Mouse (Mus musculus): ENCODE data around the gene Itgb7. TPM values are rescaled to one million over a fixed set of nuclear protein-coding genes. Genes with fewer than 3 reads are reported as not detected.
A peak's percentile ranks its signal among the peaks of the same experiment; 100 is the strongest.

Itgb7 gene
- polyA plus RNA-seq, 1 experiment from 2014 or later: 1.1 TPM

GRCm38 (mm10) chr15:102202971-102203834 is 28.5 kb downstream of the Itgb7 start, which contains the start of gene Zfp740:
Gene Zfp740, plus strand, starts transcription at chr15:102203249.
- WGBS: under 1% methylated on average over 66 of the region's 68 CpGs
- DNase-seq (ENCODE audit: low spot score): peak; percentile 99

DNA sequence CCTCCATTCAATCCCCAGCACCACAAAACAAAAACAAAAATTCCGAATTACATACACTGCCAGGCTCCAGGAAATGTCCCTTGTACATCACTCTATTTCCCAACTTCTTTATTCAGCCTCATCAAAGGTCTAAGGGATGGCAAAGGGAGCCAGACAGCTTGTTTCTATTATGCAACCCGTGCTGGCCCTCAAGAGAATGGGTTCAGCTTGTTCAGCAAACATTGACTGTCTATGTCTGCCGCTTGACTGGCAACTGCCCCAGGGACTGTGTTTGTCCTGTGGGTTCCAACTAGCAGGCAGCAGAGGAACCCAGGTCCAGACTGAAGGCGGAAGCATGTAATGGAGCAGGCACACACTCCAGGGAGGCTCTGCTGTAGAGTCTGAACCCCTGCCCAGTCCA is 32.9 kb downstream of the Itgb7 start:
- ATAC-seq (replicated peaks; ENCODE audit: low FRiP score): no peak
- WGBS: 80% methylated on average over 4 of the region's 4 CpGs
- H3K36me3 ChIP-seq (ENCODE audit: control insufficient read depth, insufficient read depth, low read length): no peaks in the 10 kb centered on the region
- no peaks in the 10 kb centered on the region for H3K27me3 ChIP-seq (ENCODE audit: control insufficient read depth, insufficient read depth, low read length)
- DNase-seq (ENCODE audit: low spot score): no peak
- no peak overlapping the region for H3K27ac ChIP-seq (ENCODE audit: low read depth, low read length)
- no peaks in the 10 kb centered on the region for H3K9me3 ChIP-seq (ENCODE audit: control insufficient read depth, low read length)
- H3K4me2 ChIP-seq (ENCODE audit: low read depth, low read length, severe bottlenecking): no peak overlapping the region
- H3K9ac ChIP-seq (ENCODE audit: low read length): no peak overlapping the region
- H3K4me1 ChIP-seq (replicated peaks; ENCODE audit: control insufficient read depth, insufficient read depth, low read length): peaks cover 3% of the 10 kb centered on the region; the same call in 1 of the 2 replicates
- no peak overlapping the region for H3K4me3 ChIP-seq (ENCODE audit: low read depth, low read length)

More at GRCm38 (mm10) chr15:102202971-102203834, 28.5 kb downstream of the Itgb7 start, which contains the start of gene Zfp740:
- Histone ChIP-seq H3K9ac (ENCODE audit: low read length) (peak within 1 kb of the TSS; percentile 86), H3K4me3 (ENCODE audit: low read depth, low read length) (peak within 1 kb of the TSS; percentile 92), H3K4me2 (ENCODE audit: low read depth, low read length, severe bottlenecking) (peak within 1 kb of the TSS; percentile 85), H3K27me3 (ENCODE audit: control insufficient read depth, insufficient read depth, low read length) (no peaks in the 10 kb centered on the region), H3K27ac (ENCODE audit: low read depth, low read length) (peak within 1 kb of the TSS; percentile 95), H3K9me3 (ENCODE audit: control insufficient read depth, low read length) (no peaks in the 10 kb centered on the region), H3K36me3 (ENCODE audit: control insufficient read depth, insufficient read depth, low read length) (peaks cover under 1% of the 10 kb centered on the region; the same call in 1 of the 2 replicates), H3K4me1 (replicated peaks; ENCODE audit: control insufficient read depth, insufficient read depth, low read length) (peaks cover 13% of the 10 kb centered on the region)
- ATAC-seq (replicated peaks; ENCODE audit: low FRiP score): peak; percentile 96

DNA sequence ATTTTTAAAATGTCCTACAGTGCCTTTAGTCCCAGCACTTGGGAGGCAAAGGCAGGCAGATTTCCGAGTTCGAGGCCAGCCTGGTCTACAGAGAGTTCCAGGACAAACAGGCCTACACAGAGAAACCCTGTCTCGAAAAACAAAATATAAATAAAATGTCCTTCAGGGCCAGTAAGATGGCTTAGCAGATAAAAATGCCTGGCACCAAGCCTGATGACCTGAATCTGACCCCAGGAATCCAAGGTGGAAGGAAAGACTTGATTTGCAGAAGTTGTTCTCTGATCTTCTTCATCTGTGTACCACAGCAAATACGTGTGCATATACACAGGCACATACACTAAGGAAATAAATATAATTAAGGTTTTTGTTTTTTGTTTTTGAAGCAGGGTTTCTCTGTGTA is 36.4 kb downstream of the Itgb7 start:
- no peaks in the 10 kb centered on the region for H3K4me1 ChIP-seq (replicated peaks; ENCODE audit: control insufficient read depth, insufficient read depth, low read length)
- no peak overlapping the region for H3K4me2 ChIP-seq (ENCODE audit: low read depth, low read length, severe bottlenecking)
- WGBS: 81% methylated on average over 4 of the region's 4 CpGs
- no peak overlapping the region for H3K9ac ChIP-seq (ENCODE audit: low read length)
- H3K27me3 ChIP-seq (ENCODE audit: control insufficient read depth, insufficient read depth, low read length): no peaks in the 10 kb centered on the region
- no peak overlapping the region for H3K27ac ChIP-seq (ENCODE audit: low read depth, low read length)
- DNase-seq (ENCODE audit: low spot score) (no peak), ATAC-seq (replicated peaks; ENCODE audit: low FRiP score) (no peak)
- H3K36me3 ChIP-seq (ENCODE audit: control insufficient read depth, insufficient read depth, low read length): no peaks in the 10 kb centered on the region
- no peak overlapping the region for H3K4me3 ChIP-seq (ENCODE audit: low read depth, low read length)
- H3K9me3 ChIP-seq (ENCODE audit: control insufficient read depth, low read length): no peaks in the 10 kb centered on the region

DNA sequence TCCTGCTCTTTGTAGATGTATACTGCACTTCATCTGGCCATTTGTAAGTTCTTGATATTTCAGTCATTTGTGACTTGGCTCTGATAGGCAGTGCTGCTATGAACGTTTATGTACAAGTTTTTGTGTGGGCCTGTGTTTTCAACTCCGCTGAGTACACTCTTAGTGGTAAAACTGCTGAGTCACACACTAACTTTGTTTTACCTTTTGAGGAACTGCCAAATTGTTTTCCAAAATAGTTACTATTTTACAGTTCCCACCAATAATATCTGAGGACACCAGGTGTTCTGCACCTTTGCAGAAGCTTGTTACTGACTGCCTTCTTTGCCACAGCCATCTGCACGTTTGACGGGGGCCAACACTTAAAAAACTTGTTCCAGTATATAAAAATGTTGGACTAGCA is 37.3 kb downstream of the Itgb7 start:
- Histone ChIP-seq H3K27ac (ENCODE audit: low read depth, low read length) (no peak overlapping the region), H3K9me3 (ENCODE audit: control insufficient read depth, low read length) (no peaks in the 10 kb centered on the region)
- no peak for DNase-seq (ENCODE audit: low spot score)

DNA sequence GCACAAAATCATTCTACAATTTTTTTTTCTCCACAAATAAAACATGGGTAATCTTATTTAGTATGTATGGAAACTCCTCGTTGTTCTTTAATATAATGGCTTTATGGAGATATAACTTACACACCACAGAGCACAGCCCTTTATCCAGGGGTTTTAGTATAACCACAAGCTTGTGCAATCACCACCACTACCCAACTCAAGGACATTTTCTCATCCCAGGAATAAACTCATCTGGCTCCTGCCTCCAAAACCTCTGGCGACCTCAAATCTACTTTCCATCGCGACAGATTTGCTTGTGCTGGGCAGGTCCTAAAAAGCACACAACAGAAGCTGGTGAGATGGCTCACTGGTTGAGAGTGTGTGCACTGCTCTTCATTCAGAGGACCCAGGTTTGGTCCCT is 38.1 kb downstream of the Itgb7 start:
- ATAC-seq (replicated peaks; ENCODE audit: low FRiP score) (no peak), DNase-seq (ENCODE audit: low spot score) (no peak)
- Histone ChIP-seq H3K27me3 (ENCODE audit: control insufficient read depth, insufficient read depth, low read length) (no peaks in the 10 kb centered on the region), H3K27ac (ENCODE audit: low read depth, low read length) (no peak overlapping the region), H3K9me3 (ENCODE audit: control insufficient read depth, low read length) (no peaks in the 10 kb centered on the region), H3K4me1 (replicated peaks; ENCODE audit: control insufficient read depth, insufficient read depth, low read length) (no peaks in the 10 kb centered on the region), H3K9ac (ENCODE audit: low read length) (no peak overlapping the region), H3K4me3 (ENCODE audit: low read depth, low read length) (no peak overlapping the region), H3K4me2 (ENCODE audit: low read depth, low read length, severe bottlenecking) (no peak overlapping the region), H3K36me3 (ENCODE audit: control insufficient read depth, insufficient read depth, low read length) (no peaks in the 10 kb centered on the region)
- 90% methylated on average over 4 of the region's 4 CpGs for WGBS

More for the DNA sequence above, 37.3 kb downstream of the Itgb7 start:
- H3K4me1 ChIP-seq (replicated peaks; ENCODE audit: control insufficient read depth, insufficient read depth, low read length): no peaks in the 10 kb centered on the region
- no peak overlapping the region for H3K4me2 ChIP-seq (ENCODE audit: low read depth, low read length, severe bottlenecking)
- no peak for ATAC-seq (replicated peaks; ENCODE audit: low FRiP score)
- H3K9ac ChIP-seq (ENCODE audit: low read length): no peak overlapping the region
- 88% methylated on average over 4 of the region's 4 CpGs for WGBS
- H3K4me3 ChIP-seq (ENCODE audit: low read depth, low read length): no peak overlapping the region
- H3K36me3 ChIP-seq (ENCODE audit: control insufficient read depth, insufficient read depth, low read length): no peaks in the 10 kb centered on the region
- no peaks in the 10 kb centered on the region for H3K27me3 ChIP-seq (ENCODE audit: control insufficient read depth, insufficient read depth, low read length)

GRCm38 (mm10) chr15:102192820-102193386 is 38.8 kb downstream of the Itgb7 start:
- DNase-seq (ENCODE audit: low spot score) (no peak), ATAC-seq (replicated peaks; ENCODE audit: low FRiP score) (no peak)
- Histone ChIP-seq H3K4me2 (ENCODE audit: low read depth, low read length, severe bottlenecking) (no peak overlapping the region), H3K4me1 (replicated peaks; ENCODE audit: control insufficient read depth, insufficient read depth, low read length) (no peaks in the 10 kb centered on the region), H3K9ac (ENCODE audit: low read length) (no peak overlapping the region), H3K27ac (ENCODE audit: low read depth, low read length) (no peak overlapping the region), H3K36me3 (ENCODE audit: control insufficient read depth, insufficient read depth, low read length) (no peaks in the 10 kb centered on the region), H3K9me3 (ENCODE audit: control insufficient read depth, low read length) (no peaks in the 10 kb centered on the region), H3K27me3 (ENCODE audit: control insufficient read depth, insufficient read depth, low read length) (no peaks in the 10 kb centered on the region), H3K4me3 (ENCODE audit: low read depth, low read length) (no peak overlapping the region)
- 62% methylated on average over 5 of the region's 5 CpGs for WGBS

GRCm38 (mm10) chr15:102192271-102192812 is 39.4 kb downstream of the Itgb7 start:
- H3K27me3 ChIP-seq (ENCODE audit: control insufficient read depth, insufficient read depth, low read length): no peaks in the 10 kb centered on the region
- H3K27ac ChIP-seq (ENCODE audit: low read depth, low read length): no peak overlapping the region
- no peaks in the 10 kb centered on the region for H3K4me1 ChIP-seq (replicated peaks; ENCODE audit: control insufficient read depth, insufficient read depth, low read length)
- DNase-seq (ENCODE audit: low spot score) (no peak), ATAC-seq (replicated peaks; ENCODE audit: low FRiP score) (no peak)
- H3K4me3 ChIP-seq (ENCODE audit: low read depth, low read length): no peak overlapping the region
- WGBS: 89% methylated on average over 7 of the region's 7 CpGs
- H3K36me3 ChIP-seq (ENCODE audit: control insufficient read depth, insufficient read depth, low read length): no peaks in the 10 kb centered on the region
- H3K4me2 ChIP-seq (ENCODE audit: low read depth, low read length, severe bottlenecking): no peak overlapping the region
- no peaks in the 10 kb centered on the region for H3K9me3 ChIP-seq (ENCODE audit: control insufficient read depth, low read length)
- H3K9ac ChIP-seq (ENCODE audit: low read length): no peak overlapping the region

DNA sequence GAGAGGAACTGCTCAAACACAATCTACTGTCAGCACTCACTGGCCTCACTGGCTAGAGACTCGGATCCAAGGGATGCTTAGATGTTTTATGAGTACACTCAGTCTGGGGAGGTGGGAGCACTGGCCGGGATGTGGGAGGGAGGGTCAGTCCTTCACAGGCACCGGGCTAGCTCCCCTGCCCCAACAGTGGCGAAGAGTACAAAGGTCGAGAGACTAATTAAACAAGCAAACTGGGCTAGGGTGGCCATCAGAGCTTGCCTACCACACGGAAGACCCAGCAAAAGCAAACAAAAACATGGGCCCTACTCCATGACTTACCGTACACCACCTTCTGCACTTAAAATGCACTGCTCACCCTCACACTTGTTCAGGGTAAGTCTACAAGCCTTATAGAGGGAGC is 40.0 kb downstream of the Itgb7 start:
- 79% methylated on average over 7 of the region's 7 CpGs for WGBS
- Histone ChIP-seq H3K36me3 (ENCODE audit: control insufficient read depth, insufficient read depth, low read length) (no peaks in the 10 kb centered on the region), H3K4me3 (ENCODE audit: low read depth, low read length) (no peak overlapping the region), H3K9ac (ENCODE audit: low read length) (no peak overlapping the region), H3K4me2 (ENCODE audit: low read depth, low read length, severe bottlenecking) (no peak overlapping the region), H3K4me1 (replicated peaks; ENCODE audit: control insufficient read depth, insufficient read depth, low read length) (no peaks in the 10 kb centered on the region), H3K9me3 (ENCODE audit: control insufficient read depth, low read length) (no peaks in the 10 kb centered on the region), H3K27ac (ENCODE audit: low read depth, low read length) (no peak overlapping the region), H3K27me3 (ENCODE audit: control insufficient read depth, insufficient read depth, low read length) (no peaks in the 10 kb centered on the region)
- peak; percentile 39 for DNase-seq (ENCODE audit: low spot score)
- ATAC-seq (replicated peaks; ENCODE audit: low FRiP score): no peak
